Mouse (Mus musculus): ENCODE data around the gene Mrc1.
"Not testable (repeated sequence)": the region's sequence is repeated elsewhere in the genome, so short reads cannot be mapped to it uniquely, and the experiment has no call there.

Mrc1 gene

DNA sequence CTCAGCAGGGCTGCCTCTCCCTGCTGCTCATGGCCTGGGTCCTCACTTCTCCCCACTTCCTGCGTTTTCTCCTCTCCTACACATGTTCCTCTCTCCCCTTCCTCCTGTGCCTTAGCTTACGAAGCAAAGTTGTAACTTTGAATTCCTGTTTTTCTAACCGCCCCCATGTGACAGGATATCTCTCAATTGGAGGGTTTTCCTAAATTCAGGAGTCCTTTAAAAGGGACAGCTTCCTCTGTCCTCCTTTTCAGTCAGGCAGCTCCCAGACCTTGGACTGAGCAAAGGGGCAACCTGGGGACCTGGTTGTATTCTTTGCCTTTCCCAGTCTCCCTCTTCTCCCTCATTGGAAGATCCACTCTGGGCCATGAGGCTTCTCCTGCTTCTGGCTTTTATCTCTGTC lies at the start of gene Mrc1:
Gene Mrc1 (plus strand): TSS at position 244 of the 400 bp plus-strand sequence.
- no peak for DNase-seq (ENCODE audit: extremely low spot score, low spot score)

DNA sequence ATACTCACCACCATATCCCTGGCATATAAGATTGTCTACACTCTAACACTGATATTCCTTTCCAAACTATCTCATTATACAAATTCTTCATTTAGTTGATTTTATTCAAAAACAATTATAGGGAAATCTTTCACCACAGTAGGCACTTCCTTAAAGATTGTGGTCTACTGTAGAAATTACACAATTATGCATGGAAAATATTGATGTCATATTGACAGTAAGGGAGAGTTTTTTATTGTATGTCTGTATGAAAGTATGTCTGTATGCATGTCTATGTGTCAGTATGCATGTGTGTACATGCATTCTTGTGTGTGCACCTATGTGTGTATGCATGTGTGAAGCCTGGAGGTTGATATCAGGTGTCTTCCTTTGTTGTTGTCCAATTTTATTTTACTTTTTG lies 44.8 kb upstream of the Mrc1 start:
- no peak for DNase-seq (ENCODE audit: extremely low spot score, low spot score)

DNA sequence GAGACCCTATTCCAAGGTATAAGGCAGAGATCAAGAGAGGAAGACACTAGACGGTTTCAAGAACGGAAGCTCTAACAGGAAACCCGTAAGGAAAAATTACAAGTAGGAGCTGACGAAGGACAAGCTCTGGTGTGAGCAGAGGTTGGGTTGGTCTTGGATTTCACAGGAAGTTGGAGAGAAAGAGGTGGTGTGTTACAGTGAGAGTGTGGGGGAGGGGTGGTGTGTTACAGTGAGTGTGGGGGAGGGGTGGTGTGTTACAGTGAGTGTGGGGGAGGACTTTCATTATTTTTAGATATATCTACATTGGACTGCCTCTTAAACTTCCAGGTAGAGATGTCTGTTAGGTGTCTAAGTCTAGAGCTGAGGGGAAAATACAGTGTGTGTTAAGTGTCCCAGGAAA lies 38.5 kb upstream of the Mrc1 start:
- DNase-seq (ENCODE audit: extremely low spot score, low spot score) = no peak

DNA sequence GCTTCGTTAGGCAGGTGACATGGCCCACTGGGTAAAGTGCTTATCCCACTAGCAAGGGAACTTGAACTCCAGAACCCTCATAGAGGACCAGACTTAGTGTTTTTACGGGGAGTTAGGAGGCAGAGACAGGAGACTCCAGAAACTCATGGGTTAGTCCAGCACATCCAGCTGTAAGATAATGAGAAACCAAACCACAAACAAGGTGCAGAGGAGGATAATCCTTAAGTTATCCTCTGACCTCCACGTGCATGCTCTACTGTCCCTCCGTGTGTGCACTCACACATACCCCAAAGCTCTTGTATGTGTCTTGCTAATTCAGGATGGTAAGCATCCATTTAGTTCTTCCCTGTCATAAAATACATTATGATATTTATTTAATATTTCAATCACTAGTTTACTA lies 37.6 kb upstream of the Mrc1 start:
- DNase-seq (ENCODE audit: extremely low spot score, low spot score) = no peak

DNA sequence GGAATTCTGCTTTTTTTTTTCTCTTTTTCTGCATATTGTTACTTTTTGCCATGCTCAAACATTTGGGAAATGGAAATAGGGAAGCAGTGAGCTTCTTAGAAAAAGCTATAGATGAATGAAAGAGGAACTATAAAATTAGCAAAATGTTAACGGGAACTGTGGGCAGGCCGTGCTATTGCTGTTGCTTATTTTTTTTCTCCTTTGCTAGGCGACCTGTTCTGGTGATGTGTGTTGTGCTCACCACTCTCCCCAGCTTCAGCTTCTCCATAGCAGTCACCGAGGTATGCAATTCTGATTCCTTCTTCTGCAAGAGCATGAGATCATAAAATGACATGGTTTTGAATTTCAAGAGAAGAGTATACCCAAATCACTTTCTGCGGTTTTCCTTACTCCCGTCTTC lies 37.1 kb upstream of the Mrc1 start:
- no peak for DNase-seq (ENCODE audit: extremely low spot score, low spot score)

DNA sequence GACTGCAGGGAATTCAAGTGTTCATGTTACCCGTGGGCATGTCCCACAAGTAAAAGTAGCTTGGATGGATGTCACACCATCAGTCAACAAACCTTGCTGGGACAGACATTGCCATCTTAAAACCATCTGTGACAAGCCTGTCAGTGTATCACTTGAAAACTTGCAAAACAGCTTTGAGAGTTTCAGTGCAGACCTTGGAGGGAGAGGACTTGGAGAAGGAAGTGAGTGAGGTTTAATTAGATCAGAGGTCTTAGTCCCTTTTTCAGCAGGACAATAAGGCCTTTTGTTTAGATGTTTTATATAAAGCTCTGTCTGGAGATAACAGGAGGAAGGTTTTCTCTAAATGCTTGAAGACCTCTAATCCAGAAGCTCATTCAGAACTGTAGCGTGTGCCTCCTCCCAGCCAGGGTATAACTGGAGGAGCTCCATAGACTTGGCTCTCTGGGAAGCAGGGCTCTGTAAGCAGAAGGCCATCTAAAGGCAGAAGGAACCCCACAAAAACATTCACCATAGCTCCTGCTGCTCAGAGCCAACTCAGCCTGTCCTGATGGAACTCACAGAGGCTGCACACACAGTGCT lies 30.8 kb upstream of the Mrc1 start:
- not testable (repeated sequence) for DNase-seq (ENCODE audit: extremely low spot score, low spot score)

DNA sequence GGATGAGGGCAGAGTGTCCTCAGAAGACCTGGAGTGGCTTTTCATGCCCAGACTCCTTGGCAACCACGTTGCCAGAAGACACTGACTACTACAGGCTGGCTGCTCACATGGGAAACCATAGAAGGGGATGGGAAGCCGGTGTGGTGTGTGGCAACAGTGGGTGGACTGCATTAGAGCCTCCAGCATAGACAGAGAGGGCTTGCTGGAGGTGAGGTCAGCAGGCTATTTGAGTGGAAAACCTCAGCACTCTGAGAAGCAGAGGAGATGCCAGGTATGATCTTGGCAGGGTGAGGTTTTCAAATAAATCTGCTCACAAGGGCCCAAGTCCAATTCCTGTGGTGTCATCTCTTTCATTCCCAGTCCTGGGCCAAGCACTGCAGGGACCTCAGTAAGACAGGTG lies 29.6 kb upstream of the Mrc1 start:
- no peak for DNase-seq (ENCODE audit: extremely low spot score, low spot score)

DNA sequence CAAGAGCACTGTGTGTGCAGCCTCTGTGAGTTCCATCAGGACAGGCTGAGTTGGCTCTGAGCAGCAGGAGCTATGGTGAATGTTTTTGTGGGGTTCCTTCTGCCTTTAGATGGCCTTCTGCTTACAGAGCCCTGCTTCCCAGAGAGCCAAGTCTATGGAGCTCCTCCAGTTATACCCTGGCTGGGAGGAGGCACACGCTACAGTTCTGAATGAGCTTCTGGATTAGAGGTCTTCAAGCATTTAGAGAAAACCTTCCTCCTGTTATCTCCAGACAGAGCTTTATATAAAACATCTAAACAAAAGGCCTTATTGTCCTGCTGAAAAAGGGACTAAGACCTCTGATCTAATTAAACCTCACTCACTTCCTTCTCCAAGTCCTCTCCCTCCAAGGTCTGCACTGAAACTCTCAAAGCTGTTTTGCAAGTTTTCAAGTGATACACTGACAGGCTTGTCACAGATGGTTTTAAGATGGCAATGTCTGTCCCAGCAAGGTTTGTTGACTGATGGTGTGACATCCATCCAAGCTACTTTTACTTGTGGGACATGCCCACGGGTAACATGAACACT lies 28.2 kb upstream of the Mrc1 start:
- DNase-seq (ENCODE audit: extremely low spot score, low spot score) = not testable (repeated sequence)

DNA sequence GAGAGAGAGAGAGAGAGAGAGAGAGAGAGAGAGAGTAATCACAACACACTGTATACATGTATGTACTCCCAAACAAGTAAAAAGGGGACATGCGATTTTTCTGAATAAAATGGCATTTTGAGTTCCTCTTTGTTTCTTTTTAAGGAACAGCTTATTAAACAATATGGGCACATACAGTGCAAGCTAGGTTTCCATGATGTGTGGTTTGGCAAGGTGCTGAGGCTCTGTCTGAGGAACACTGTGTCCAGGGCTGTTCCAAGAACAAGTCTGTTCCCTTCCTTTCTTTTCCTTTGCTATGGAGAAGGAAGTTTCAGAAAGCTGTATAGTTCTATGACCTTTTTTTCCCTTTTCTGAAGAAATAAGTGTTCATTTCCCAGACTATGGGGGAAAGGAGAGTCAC lies 24.9 kb upstream of the Mrc1 start:
- DNase-seq (ENCODE audit: extremely low spot score, low spot score) = no peak

DNA sequence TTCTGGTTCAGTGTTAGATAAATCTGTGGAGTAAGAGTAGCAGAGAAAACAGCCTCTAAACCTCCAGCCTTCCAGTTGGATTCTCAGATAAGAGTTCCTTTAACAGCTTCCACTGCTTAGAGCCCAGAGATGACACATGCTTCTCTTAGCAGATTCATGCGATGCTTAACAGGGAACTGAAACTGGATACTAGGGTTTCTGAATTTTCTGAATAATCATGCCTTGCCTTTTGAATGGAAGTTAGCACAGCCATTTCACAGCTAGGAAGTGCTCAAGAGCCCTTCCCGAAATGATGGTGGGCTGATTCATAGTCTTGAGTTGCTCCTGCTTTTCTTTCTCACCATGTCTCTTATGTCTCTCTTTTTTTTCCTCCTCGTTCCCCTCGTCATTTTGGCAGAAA lies 22.4 kb upstream of the Mrc1 start:
- DNase-seq (ENCODE audit: extremely low spot score, low spot score) = no peak

DNA sequence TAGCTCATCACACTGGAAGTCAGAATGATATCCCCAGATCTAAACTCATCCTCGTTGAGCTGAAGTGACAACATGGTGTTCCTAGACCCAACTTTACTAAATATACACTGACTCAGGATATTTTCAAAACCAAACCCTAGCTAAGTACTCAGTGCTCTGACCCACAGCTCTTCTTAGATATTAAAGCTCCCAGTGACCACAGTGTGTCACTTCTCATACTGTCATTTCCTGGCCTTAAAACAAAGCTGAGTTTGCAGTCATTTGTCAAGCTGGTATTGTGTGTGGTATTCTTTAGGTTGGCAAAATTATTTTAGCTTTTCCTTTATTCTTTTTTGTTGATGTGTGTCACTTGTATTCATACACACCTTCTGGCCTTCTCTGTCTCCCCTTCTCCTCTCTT lies 18.5 kb upstream of the Mrc1 start:
- DNase-seq (ENCODE audit: extremely low spot score, low spot score) = no peak

DNA sequence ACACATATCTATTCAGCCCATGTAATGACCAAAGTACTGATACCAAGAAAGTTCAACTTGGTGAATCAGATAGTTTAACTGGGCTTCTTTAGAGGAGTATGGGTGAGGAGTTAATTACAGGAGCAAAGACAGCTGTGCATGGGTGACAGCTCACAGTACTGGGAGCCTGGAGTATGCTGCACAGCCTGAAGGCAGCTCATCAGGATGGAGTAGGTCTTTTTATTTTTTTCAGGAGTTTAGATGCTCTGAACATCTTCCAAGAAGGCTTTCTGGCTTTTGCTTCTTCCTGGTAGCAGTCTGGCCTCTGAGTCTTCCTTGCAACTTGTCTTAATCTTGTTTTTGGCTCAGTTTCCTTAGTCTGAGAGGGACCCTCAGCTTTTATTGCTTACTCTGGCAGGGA lies 17.6 kb upstream of the Mrc1 start:
- no peak for DNase-seq (ENCODE audit: extremely low spot score, low spot score)

DNA sequence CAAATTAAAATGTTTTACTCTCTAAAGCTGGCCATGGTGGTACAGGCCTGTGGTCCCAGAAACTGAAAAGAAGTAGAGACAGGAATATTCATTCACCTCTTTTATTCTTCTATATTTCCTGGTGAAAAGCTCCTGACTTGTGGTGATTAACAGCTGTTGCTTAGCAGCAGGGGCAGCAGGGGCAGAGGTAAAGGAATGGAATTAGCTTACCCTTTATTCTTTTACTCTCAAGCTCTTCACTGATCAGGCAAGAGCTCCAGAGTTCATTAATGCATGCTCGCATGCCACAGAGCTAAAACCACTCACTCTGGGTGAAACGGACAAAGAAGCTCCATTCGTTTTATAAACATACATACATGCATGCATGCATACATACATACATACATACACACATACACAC lies 14.4 kb upstream of the Mrc1 start:
- no peak for DNase-seq (ENCODE audit: extremely low spot score, low spot score)

DNA sequence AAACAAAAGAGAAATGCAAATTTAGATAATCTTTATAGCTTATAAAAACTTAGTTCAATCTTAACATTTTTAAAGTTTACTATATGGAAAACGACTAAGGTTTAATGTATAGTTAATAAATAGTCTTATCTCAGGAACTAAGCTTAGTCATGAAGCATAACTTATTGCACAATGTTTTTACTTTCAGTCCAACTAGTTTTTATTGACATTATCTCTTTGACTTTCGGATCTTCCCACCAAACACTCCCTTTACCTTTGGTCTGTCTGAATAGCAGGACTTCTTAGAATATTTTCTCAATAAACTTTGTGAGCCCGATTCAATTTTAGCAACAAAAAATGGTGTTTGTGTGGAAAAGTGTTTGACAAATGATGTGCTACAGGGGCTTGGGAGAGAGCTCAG lies 12.5 kb upstream of the Mrc1 start:
- no peak for DNase-seq (ENCODE audit: extremely low spot score, low spot score)

DNA sequence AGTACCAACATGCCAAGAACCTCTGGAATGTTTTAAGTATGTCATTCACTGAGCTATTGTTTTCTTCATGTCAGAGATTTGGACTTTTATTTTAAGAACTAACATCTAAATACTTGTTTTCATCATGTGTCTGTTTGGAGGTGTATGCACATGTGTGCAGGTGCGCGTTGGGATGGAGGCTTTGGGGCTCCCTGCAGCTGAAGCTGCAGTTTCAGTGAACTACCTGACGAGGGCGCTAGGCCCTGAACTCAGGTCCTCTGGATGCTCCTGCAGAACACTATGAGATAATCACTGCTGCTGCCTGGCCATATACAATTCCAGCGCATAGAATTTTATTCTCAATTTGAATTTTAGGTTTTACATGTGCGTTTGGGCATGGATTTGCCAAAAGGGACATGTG lies 11.1 kb upstream of the Mrc1 start:
- no peak for DNase-seq (ENCODE audit: extremely low spot score, low spot score)

DNA sequence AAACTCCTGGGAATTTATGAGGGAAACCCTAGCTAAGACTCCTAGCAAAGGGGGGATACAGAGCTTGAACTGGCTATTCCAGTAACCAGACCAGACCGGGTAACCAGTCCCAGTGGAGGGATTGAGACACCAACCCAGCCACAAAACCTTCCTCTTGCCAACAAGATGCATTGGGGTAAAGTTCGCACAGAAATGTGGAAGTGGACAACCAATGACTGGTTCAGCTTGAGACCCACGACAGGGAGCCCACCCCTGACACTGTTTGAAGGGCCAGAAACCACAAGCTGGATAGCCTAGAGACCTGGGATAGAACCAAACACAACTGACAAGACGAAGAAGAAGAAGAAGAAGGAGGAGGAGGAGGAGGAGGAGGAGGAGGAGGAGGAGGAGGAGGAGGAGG lies 4.8 kb upstream of the Mrc1 start:
- no peak for DNase-seq (ENCODE audit: extremely low spot score, low spot score)

DNA sequence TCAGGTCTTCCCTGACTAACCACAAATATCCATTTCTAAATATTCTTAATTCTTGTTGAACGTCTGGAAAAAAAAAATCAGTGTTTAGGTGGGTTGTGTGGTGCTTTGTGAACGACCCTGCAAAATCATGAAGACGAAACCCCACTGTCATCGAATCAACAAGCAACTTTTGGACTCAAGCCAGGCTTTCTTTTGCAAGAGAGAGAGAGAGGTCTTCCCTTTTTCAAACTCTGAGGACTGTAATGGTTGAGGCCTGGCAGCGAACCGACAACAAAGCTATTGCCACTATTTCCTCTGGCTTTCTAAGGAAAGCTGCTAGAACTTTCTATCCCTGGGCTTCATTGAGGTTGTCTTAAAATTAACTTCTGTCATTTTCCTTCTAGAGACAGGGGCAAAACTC lies 697 bp upstream of the Mrc1 start:
- no peak for DNase-seq (ENCODE audit: extremely low spot score, low spot score)

DNA sequence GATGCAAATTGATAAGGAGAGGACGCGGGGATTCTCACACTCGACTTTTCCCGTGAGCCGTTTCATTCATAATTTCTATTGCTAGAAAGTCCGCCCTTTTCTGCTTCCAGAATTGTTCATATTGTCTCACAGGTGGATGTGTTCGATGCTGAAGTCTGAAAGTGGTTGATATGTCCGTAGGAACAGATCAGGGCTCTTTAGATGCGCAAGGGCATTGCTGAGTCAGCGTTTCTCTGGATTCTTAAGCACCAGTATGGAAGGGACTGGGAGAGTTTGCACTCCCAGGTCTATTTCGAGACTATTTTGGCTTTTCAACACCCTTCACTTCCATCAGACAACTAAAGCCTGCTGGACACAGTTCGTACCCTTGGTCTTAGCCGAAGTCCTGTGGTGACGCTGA lies 787 bp downstream of the Mrc1 start:
- no peak for DNase-seq (ENCODE audit: extremely low spot score, low spot score)

DNA sequence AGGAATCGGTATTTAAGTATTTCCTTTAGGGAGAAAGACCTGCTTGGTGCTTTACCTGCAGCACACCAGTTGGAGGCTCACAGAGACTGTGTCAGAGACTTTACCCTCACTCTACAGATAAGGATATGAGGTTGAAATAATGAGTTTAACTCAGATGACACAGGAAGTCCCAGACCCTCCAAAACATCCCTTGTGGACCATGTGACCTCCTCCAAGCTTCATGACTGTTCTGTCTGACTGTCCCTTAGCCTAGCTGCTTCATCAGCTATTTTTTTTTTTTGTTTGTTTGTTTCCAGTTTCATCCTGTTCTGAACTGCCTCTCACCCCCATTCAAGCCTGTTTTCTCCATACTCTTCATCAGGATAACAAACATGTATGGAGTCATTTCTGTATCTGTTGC lies 3.7 kb downstream of the Mrc1 start:
- DNase-seq (ENCODE audit: extremely low spot score, low spot score) = no peak

DNA sequence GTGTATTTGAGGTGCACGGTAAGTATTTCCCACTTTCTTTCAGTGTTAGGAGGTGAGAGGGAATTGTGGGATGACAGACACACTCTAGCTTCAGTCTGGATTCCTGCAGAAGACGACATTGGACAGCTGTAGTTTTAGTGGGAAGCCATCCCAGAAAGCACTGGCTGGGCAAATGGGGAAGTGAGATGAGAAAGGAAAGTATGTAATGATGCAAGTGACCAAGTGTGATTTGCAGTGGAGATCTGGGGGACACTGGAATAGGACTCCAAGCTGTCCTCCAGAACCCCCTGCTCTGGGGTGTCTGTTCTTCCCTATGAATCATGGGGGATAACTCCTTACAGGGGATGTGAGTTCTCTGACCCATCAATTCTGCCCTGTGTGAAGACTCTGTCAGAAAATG lies 4.8 kb downstream of the Mrc1 start:
- DNase-seq (ENCODE audit: extremely low spot score, low spot score) = no peak

DNA sequence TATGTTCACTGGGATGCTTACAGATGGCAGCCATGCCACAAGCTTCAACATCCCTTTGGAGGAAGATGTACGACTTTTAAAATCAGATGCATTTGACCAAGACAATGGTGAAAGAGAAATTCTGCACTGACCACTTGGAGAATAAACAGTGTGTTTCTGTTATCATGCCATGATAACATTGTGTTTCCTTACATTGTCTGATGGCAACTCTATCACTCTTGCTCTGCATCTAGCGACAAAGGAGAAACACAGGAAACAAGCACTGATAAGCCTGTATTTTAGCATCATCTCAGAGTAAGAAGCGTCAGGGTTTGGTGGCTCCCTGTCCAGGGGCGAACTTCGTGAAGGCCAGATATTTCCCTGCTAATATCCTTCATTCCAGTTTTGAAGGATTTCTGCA lies 6.1 kb downstream of the Mrc1 start:
- DNase-seq (ENCODE audit: extremely low spot score, low spot score) = no peak

DNA sequence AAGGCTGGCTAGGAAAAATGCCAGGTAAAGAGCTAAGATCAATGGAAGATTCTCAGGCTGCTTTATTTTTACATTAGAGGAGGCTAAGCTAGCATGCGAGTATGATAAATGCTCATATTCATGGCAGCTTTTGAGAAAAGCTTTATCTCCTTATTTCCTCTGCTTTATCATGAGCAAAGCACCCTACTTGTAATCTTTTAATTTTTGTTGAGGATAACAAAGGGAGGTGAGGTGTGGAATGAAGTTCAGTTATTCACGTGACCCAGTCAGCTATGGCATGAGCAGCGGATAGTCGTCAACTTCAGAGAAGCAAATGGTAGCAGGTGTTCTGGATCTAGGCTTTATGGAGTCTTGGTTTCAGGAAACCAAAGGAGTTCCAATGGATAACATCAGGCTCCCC lies 7.7 kb downstream of the Mrc1 start:
- no peak for DNase-seq (ENCODE audit: extremely low spot score, low spot score)

DNA sequence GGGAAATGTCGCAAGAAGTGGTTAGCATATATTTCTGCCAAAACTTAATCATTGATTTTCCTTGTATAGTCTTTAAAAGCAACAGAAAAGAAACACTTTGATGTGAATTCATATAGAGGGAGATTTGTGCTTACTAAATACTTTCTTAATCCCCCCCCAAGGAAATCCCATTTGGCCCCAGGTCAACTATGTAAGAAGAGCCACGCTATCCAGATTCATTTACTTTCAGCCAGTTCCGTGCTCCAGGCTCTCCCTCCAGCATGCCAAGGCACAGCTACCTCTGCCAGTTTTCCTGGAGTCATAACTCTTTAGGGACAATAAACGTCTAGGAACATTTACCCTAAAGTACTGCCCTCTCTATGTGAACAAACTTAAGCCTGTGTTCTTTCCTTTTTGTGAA lies 8.5 kb downstream of the Mrc1 start:
- no peak for DNase-seq (ENCODE audit: extremely low spot score, low spot score)

DNA sequence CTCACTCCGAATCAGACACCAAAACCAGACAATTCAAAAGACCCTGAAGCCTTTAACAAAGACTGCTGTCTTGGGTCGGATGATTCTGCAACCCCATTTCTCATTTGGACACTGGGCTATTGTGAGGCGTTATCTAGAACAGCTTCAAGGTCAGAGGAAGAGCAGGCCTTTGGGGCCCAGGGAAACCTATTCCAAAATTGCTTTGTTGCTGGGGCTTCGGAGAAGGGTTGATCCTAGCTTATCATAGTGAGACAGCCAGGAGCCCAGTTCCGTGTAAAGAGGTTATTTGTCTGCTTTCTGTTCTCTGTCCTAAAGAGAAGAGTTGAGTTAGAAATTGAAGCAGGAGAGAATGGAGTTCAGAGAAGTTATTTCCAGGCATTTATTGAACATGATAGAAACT lies 10.0 kb downstream of the Mrc1 start:
- DNase-seq (ENCODE audit: extremely low spot score, low spot score) = no peak

Measured in neural tube, embryonic 10.5 days (tissue).